Mouse (Mus musculus): Measurements from ENCODE around the gene Celsr1.

Gene Celsr1

DNA sequence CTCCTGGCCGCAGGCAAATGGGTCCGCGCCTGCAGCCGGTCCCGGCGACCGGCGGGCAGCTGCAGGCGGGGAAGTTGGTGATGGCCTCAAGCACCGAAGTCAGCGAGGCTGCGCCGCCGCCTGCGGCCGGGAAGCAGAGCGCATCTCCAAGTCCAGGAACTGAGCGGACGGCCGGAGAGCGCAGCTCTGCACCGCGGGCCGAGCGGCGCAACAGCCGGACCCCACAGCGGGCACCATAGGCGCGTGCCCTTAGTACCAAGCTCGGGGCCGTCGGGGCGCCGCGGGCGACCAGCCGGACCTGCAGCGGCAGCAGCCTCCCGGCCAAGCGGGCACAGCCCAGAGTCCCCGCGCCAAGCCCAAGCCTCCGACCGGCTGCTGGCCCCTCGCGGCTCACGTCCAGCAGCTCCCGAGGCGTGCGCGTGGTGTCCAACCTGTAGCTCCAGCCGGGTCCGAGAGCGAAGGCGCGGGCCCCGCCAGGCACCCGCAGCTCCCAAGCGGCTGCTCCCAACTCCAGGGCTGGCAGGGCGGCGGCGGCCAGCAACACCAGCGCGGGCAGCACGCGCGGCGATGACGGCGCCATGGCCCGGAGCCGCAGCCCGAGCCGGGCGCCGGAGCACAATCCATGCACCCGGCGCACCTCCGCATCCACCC is at the start of gene Celsr1:
TSS of gene Celsr1 (minus strand) at position 587 of the 651 bp plus-strand sequence.
- DNase-seq (ENCODE audit: low read depth, low spot score) = no peak

DNA sequence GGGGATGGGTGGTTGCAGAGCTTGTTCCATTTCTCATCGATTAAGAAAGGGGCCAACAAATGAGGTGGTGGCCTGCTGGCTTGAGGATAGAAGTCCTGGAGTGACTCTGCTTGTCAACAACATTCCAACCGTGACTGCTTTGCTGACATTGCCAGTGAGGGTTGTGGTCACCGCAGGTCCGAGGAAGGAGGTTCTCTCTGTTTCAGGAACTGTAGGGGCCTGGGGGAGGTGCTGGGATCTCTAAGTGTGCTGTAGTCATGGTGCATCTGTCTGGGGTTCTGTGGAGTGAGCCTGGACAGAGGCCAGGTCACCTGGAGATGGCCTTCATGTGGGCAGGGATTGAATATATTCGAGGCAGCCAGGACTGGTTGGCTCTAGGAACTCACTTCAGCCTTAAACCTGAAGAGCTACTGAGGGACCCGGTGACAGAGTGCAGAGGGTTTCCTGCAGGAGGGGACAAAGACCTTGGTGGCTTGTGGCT is 49.7 kb upstream of the Celsr1 start:
- no peak for DNase-seq (ENCODE audit: low read depth, low spot score)

DNA sequence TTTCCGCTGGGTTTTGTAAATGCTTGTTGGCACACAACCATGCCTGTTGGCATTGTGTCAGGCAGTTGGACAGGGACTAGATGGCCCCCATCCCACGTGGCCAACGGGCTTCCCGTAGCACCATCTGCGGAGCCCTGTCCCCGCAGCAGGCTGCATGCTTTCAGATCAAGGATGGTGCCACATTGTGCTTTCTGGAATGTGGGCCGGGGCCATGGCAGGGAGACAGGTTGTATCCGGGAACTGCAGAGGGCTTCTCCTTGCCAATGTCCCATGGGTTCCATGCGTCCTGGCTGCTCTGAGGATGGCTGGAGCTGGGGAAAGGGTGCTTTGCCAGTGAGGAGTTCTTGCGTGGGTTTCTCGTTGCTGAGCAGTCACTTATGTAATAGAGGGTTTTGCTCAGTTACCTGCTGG is 49.0 kb upstream of the Celsr1 start:
- no peak for DNase-seq (ENCODE audit: low read depth, low spot score)

DNA sequence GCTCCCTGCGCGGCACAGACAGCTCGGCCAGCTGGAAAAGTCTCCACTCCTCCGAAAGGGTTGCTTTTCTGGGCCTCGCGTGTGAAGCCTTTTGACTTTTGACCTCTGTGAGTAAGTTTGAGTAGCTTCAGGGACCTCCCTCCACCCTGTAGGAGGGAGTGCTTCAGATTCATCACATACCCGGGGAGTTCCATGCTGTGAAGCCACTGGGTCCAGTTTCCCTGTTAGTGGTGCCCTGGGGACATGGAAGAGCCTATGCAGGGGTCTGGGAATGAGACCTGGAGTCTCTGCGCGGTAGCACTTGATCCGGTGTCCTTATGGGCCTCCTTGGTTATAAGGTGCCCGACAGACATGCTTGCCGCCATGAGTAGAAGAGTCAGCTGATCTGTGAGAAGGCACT is 48.1 kb upstream of the Celsr1 start:
- no peak for DNase-seq (ENCODE audit: low read depth, low spot score)

DNA sequence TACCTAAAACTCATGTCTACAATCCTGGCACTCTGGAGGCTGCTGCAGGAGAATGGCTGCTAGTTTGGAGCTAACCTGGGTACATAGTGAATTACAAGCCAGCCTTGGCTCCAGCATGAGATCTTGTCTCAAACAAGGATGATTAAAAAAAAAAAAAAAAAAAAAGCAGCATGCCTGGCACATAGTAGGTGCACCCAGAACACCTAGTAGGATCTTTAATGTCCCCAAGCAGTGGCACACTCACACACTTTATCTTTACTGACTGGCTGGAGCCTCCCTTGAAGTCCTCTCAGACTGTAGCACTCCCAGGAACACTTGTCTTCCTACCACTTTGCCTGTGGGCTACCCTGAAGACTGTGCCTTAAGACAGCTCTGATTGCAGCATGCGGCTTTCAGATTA is 46.8 kb upstream of the Celsr1 start:
- no peak for DNase-seq (ENCODE audit: low read depth, low spot score)

DNA sequence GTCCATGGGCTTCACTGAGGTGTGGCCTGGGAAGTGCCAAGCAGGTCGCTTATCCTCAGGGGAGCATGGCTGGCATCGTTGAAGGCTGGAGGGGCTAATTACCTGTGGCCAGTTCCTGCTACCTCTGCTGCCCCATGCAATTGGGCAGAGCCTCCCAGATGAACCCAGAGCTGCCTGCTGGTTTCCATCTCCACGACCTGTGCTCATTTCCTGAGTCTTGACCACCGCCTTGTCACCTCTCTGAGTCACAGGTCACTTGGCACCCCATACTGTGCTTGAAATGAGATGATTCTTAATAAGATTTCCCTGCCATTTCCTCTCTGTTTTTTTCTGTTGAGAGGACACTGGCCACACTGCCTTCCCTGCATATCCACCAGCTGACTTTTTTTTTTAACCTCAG is 46.3 kb upstream of the Celsr1 start:
- no peak for DNase-seq (ENCODE audit: low read depth, low spot score)

DNA sequence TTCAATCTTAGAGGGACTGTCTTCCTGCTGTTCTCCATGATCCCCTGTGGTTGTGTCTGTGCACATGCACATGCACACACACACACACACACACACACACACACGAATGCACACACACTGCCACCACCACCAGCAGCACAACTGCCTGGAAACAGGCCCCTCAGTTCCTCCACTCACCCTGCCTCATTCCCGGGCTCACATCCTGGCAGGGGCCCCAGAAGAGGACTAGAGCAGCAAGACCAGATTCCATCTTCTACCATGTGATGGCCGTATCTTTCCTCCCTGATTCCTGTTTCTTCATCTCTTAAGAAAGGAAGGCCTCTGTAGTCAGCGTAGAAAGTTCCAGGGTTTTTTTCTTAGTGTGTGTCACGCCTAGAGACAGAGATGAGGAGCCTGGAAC is 45.9 kb upstream of the Celsr1 start:
- no peak for DNase-seq (ENCODE audit: low read depth, low spot score)

DNA sequence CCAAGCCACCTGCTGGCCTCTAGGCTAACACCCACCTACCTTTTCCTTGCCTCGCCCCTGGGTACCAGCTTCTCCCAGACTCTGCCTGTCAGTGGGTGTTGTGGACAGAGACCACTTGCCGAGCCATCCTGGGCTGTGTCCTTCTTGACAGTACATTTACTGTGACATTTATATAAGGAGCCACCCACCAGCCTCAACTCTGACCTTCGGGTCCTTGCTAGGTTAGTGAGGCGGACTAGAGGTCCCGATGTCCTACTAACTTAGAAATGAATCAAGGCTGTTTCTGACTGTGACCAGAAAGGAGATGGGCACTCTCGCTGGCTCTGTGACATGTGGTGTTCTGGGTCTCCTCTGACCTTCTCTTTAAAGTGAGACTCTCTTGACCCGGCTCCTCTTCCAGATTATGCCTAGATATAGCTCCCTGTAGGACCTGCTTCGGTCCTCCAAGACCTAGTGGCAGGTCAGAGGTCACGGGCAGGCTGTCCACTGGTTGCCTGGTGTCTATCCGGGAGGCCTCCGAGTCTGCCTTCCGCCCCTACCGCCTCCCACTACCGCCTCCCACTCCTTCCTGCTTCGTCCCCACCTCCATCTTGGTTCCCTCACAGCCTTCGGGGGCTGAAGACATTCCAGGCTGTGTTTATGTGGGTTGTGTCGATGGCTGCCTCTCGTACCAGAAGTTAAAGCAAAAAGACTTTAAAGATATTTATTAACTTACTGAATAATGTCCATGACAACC is 45.1 kb upstream of the Celsr1 start:
- no peak for DNase-seq (ENCODE audit: low read depth, low spot score)

DNA sequence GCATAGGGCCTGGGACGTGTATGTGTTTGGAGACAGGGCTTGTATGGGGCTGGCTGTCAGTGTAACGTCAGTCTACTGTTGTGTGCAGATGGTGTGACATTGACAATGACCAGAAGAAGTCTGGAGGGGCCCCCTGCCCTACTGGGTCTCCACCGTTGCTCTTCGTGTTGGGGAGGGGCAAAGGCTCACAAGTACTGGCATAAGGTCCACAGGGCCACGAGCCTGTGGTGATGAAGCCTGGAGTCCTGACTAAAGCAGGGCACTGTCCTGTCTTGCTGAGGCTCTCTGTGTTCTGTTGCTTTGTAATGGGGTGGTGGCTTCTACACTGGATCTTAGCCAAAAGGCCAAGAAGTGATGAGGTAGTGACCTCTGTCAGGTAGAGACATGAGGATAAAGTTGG is 44.4 kb upstream of the Celsr1 start:
- DNase-seq (ENCODE audit: low read depth, low spot score) = no peak

DNA sequence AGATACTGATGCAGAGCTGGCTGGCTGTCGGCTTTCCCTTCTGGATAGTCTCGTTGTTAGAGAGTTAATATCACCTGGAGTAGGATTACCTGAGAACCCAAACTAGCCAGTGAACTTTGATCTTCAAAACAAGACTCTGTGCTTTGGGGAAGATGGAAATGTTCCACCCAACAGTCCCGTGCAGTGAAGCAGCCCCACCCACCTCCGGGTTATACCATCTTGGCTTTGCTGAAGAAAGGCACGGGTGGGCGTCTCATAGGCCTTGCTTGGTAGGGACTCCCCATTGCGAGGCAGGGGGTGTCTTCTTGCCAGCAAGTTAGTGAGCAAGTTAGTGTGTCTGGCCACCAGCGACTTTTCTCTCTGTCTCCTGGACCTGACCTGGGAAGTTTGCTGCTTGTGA is 42.8 kb upstream of the Celsr1 start:
- DNase-seq (ENCODE audit: low read depth, low spot score) = no peak

DNA sequence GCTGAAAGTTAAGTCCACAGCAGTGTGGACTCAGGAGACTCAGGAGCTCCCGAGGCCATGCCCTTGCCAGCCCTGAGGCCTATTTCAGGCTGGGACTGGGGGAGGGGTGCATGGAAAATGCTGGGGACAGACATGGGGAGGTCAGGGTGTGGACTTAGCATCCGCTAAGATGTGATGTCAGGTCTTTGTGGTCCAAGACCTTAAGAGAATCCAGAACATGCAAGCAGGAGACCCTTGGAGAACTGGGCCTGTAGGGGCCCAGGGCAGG is 42.4 kb upstream of the Celsr1 start:
- no peak for DNase-seq (ENCODE audit: low read depth, low spot score)

DNA sequence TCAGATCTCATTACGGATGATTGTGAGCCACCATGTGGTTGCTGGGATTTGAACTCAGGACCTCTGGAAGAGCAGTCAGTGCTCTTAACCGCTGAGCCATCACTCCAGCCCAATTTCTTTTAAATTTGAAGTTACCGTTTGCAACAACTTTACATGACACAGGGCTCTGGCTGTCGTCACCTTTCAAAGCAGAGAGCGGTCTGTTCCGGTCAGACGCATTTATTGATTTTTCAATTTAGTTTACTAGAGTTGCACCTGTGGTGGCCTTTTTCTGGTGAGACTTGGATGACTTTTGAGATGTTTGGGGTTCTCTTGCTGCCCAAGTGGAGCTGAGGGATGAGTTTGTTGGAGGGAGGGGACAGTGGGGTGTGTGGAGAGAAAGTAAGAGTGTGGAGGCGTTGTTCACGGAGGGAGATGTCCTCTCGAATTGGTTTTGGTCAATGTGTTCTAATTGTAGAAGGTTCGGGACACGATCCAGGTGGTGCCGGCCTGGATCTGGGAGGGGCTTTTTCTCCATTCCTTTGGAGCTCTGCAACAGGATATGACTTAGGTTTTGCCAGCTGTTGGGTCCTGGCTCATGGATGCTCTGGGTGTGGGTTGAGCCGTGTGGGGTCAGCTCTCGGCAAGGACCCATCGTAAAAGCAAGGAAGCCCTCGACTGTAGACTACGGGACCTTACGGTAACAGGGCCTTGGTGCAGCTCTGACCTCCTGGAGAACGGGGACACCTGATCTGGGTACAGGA is 41.9 kb upstream of the Celsr1 start:
- DNase-seq (ENCODE audit: low read depth, low spot score) = no peak

DNA sequence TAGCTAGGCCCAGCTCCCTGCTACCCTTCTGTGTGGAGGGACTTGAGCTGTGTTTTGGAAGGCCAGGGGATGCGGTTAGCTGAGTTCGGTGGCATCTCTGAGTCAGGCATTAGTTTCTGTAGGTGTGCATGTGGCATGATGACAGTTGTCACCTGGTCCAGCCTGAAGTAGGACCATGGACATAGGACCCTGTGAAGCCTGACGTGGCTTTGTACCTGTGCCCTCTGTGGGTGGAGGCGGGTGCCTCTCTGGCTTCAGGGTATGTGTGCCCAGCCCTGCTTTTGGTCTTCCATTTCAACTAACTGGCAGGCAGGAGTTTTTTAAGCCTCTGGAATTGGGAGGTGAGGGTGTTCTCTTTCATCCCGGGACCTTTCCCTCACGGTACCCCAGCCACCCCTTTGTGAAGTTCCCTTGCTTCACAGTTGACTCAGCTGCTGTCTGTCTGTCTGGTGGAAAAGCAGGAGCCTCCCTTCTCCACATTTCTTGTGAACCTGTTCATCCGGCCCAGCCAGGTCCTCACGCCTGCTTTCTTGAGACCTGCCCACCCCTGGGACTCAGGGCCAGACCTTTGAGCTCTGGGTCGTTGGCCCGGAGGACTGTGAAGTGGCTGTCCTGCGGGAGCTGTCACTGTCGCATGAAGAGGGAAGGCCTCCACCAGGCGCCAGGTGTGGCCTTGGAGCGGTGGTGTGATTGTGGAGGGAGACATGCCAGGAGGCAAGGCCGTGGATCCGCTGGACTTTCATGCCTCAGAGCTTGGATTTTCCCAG is 40.8 kb upstream of the Celsr1 start:
- no peak for DNase-seq (ENCODE audit: low read depth, low spot score)

DNA sequence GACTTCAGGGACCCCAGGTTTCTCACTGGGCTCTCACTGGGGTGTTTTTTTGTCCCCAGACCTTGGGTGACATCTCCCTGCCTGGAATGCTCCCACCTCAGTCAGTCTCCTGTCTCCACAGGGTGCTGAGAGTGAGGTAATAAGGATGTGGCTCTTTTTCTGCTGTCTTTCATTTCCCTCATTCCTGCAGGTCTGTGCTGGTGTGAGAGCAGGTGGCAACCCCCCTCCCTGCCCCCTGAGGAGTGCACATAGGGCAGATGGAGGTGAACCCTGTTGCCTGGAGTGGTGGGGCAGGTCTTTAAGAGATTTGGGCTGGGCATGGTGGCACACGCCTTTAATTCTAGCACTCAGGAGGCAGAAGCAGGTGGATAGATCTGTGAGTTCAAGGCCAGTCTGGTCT is 37.6 kb upstream of the Celsr1 start:
- DNase-seq (ENCODE audit: low read depth, low spot score) = no peak

DNA sequence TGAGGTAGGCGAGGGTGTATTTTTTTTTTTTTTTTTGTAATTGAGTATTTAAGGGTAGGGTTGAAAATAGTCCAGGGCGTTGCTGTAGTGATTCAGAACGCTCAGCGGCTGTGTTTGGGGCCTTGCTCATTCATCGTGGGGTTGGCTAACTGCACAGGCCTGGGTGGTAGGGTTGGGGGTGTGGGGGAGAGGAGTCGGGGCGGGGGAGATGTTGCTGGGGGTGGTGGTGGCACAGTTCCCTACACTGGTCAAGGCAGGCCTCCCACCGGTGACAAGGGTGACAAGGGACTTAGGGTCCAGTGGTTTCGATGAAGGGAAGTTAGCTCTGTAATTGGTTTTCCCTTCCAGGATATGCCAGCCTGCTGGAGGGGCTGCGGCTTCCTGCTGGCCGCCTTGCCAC is 36.8 kb upstream of the Celsr1 start:
- no peak for DNase-seq (ENCODE audit: low read depth, low spot score)

DNA sequence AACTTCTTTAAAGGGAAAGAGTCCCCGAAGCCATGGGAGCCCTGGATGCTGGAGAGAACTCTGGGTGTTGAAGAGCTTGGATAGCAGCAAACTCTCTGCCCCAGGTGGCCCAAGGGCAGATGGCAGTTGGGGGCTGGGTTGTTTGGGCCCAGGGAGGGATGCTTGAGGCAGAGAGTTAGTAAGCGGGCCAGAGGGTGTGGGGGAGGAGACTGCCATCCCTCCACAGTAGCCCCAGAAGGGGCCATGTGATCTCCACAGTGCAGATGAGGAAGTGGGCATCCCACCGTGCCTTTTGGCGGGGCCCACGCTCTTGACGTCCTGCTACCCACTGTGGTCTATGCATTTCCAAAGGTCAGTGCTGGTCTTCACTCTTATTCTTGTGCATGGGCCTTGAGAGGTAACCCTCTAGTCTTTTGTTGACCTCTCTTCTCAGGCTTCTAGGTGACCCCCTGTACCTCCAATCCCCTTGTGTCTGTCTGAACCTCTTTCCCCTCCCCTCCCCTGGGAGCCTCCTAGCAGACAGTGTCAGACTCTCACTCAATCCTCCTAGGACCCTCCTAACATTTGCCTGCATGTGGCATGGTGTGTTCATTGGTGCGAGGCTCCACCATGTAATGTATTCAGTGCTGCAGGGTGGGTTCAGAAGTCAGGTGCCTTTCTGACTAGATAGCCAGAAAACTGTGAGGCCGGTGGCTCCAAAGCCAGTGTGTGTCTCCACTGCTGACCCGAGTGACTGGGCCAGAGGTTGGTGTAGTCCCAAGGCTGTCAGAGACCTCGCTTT is 35.6 kb upstream of the Celsr1 start:
- no peak for DNase-seq (ENCODE audit: low read depth, low spot score)

DNA sequence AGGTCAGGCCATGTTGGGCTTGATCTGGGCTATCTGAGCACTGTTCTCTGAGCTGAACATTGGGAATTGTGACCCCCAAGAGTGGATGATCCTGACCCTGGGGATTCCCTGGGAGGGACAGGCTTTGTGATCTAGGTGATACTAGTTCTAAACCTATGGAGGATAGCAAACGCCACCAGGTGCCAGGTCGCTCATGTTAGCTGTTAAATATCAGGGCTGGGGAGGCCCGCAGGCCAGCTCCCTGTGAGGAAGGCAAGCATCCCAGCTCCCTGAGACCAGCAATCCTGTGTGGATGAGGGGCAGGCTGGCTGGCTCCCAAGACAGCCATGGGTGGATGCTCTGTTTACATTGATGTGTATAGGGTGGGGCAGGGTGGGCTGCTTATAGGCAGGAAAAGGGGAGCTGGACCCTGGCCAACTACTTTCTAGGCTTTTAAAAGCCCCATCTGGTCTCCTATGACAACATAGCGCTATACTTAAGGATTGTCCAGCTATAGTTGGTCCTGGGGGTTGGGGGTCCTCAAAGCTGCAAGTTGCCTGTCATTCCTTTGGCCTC is 34.4 kb upstream of the Celsr1 start:
- no peak for DNase-seq (ENCODE audit: low read depth, low spot score)

DNA sequence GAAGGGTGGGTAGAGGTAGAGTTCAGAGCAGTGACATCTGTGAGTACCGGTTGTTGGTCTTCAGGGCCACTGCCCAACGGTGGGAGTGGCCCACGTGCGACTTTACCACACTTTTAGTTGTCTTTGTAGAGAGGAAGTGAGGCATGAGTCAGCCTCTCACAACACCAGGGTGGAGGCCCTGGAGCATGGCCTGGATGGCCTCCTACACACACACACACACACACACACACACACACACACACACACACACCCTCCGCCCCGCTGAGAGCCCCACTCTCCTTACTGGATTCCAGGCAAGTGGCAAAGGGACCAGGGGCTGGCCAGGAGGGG is 34.0 kb upstream of the Celsr1 start:
- no peak for DNase-seq (ENCODE audit: low read depth, low spot score)

DNA sequence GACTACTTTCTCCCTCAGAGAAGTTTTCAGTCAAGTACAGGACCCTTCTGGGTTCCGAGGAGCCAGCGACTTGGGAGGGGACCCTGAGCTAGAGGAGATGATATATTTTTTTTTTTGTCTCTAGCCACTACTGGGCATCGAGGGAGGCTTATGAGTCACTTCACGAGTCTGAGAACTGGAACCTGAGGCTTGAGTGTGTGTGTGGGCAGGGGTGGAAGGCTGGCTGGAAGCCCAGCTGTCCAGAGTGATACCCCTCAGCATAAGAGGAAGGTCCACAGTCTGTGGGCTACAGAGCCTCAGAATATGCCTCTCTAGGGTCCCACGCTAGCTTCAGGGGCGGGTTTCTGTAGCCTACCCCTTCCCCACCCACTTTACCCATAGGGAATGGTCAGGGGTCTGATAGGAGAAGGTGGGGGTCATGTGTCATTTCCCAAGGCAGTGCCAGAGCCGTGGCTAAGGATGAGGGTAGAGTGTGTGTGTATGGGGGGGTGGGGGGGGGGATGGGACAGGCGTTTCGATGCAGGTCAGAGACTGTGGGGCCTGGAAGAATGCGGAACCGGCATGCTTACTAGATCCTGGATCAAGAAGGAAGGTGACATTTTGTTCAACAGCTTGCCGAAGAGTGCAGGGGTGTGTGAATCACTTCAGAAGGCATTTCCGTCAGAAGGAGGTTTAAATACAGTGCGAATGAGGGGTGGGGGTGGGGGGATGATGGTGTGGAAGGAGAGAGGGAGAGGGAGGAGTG is 33.4 kb upstream of the Celsr1 start:
- DNase-seq (ENCODE audit: low read depth, low spot score) = peak; percentile 60

DNA sequence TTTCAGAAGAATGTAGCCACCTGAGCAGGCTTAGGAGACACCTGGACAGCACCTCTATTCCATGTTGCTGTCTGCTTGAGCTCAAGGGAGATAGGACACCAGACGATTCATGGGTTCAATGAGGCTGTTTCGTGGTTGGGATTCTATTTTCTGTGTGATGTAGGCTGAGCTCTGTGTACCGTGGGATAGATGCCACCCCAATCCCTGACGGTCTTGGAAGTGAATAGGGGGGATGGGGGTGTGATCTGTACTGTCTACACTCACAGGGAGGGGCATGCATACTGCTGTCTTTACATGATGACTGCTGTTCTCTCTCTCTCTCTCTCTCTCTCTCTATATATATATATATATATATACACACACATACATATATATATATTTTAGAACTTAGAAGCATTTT is 31.8 kb upstream of the Celsr1 start:
- peak; percentile 61 for DNase-seq (ENCODE audit: low read depth, low spot score)

DNA sequence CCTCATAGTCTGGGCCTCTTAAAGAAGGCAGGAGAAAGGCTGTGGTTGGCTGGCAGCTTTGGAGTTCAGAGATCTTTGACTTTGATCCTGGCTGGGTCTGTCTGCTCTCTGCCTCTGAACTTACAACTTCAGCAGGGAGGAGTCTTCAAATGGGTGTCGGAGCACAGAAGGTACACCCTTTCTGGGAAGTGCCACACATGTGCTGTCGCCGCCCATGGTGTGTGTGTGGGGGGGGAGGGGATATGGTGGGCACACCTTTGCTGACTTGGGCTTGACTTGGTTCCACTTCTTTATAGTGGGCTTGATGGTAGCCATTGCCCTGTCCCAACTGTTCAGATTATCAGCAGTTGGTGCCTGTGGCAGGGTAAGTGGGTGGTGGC is 31.3 kb upstream of the Celsr1 start:
- DNase-seq (ENCODE audit: low read depth, low spot score) = no peak
